Mouse (Mus musculus) hindbrain, embryonic 15.5 days (tissue): ENCODE measurements around the gene Gm10228. TPM values are rescaled to one million over a fixed set of nuclear protein-coding genes. Genes with fewer than 3 reads are reported as not detected.
"Not testable (repeated sequence)": the region's sequence is repeated elsewhere in the genome, so short reads cannot be mapped to it uniquely, and the experiment has no call there.

Experiments used
- ATAC-seq: fragments of 200-750 bp; cut with Nextera tagmentation; 2 replicates; pipeline ENCODE4 v1.8.0; 2017; ENCODE audit warnings: low read depth, moderate number of reproducible peaks, moderate TSS enrichment; ENCODE audit not compliant: low FRiP score
- H3K27ac ChIP-seq: fragments of 300-500 bp; sonication (generic); replicated peaks from 2 replicates; pipeline ENCODE4 v1.5.1; 2015; ENCODE audit warnings: mild to moderate bottlenecking, inconsistent platforms
- H3K27me3 ChIP-seq: fragments of 300-500 bp; sonication (generic); 2 replicates; pipeline ENCODE4 v1.6.1; 2015; ENCODE audit warnings: control low read depth, inconsistent platforms
- H3K36me3 ChIP-seq: fragments of 300-500 bp; sonication (generic); 2 replicates; pipeline ENCODE4 v1.6.1; 2015; ENCODE audit warnings: control low read depth, inconsistent platforms
- H3K4me1 ChIP-seq: fragments of 300-500 bp; sonication (generic); replicated peaks from 2 replicates; pipeline ENCODE4 v1.6.1; 2015; ENCODE audit warnings: control low read depth, inconsistent platforms
- H3K4me2 ChIP-seq: fragments of 300-500 bp; sonication (generic); 2 replicates; pipeline ENCODE4 v1.6.1; 2015; ENCODE audit warnings: moderate library complexity, mild to moderate bottlenecking, inconsistent platforms
- H3K4me3 ChIP-seq: fragments of 300-500 bp; sonication (generic); 2 replicates; pipeline ENCODE4 v1.5.1; 2015; ENCODE audit warnings: mild to moderate bottlenecking, inconsistent platforms
- H3K9ac ChIP-seq: fragments of 300-500 bp; sonication (generic); 2 replicates; pipeline ENCODE4 v1.6.1; 2015; ENCODE audit warnings: inconsistent platforms
- H3K9me3 ChIP-seq: fragments of 300-500 bp; sonication (generic); 2 replicates; pipeline ENCODE4 v1.6.1; 2016; ENCODE audit warnings: control low read depth, inconsistent platforms
- WGBS: fragments of 180-500 bp; shearing (Covaris S2); methylation state at CpG from one replicate; pipeline ENCODE4 v1.1.7; 2015; 5-methylcytosine and 5-hydroxymethylcytosine counted together
- polyA plus RNA-seq: library from polyadenylated mRNA; unstranded; fragments of >200 nt; fragmentation: Nextera tagmentation; extraction: Ambion mirVana; gene quantifications from 2 replicates; pipeline ENCODE4 v1.2.1, GENCODE M21; 2015

Gm10228 gene
- polyA plus RNA-seq = not detected in 2 replicates

- not testable (repeated sequence) for H3K36me3 ChIP-seq, H3K4me3 ChIP-seq, H3K9ac ChIP-seq, H3K27ac ChIP-seq, H3K4me1 ChIP-seq, H3K9me3 ChIP-seq, H3K27me3 ChIP-seq, ATAC-seq, H3K4me2 ChIP-seq
- 91% methylated on average over 2 of the region's 4 CpGs for WGBS
These were observed at the start of gene Gm10228 for GRCm38 (mm10) chr16:89041372-89041771. Gm10228 (minus strand) TSS chr16:89041472.

DNA sequence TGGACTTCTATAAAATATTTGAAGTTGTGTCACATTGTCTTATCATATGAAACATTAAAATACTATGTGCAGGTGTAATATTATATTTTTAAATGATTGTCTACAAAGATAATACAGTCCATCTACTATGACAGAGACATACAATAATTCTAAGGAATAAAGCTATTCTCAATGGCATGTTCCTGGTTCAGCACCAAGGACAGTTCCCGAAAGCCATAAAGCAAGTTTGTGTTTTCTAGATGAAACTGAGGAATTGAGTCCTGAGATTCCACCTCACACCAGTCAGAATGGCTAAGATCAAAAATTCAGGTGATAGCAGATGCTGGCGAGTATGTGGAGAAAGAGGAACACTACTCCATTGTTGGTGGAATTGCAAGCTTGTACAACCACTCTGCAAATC lies 29.8 kb upstream of the Gm10228 start:
- H3K27me3 ChIP-seq, H3K27ac ChIP-seq, H3K4me1 ChIP-seq, H3K36me3 ChIP-seq, H3K4me2 ChIP-seq, H3K4me3 ChIP-seq, H3K9me3 ChIP-seq, ATAC-seq, H3K9ac ChIP-seq: not testable (repeated sequence)
- WGBS = 74% methylated on average over 2 of the region's 2 CpGs

DNA sequence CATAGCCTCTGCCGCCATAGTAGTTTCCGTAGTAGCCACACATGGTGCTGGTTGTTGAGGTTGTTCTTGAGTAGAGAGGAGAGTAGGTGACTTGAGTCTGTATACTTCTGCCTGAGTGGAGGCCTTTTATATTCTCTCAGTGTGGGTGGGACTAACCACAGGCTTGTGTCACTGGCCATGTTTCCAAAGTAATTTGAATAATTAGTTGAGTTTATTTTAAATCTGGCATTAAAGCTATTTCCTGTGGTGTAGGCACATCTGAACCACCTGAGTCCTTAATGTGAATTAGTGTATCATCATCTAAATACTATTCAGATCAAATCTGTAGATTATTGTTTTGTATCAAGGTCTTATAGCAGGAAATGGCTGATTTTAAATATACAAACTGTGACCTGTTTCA lies 22.6 kb upstream of the Gm10228 start, which contains the start of gene 1110025L11Rik:
1110025L11Rik (minus strand) TSS at position 101 of the 400 bp plus-strand sequence.
- H3K9ac ChIP-seq, H3K27me3 ChIP-seq, H3K27ac ChIP-seq, H3K36me3 ChIP-seq, ATAC-seq, H3K4me1 ChIP-seq, H3K9me3 ChIP-seq, H3K4me3 ChIP-seq, H3K4me2 ChIP-seq: not testable (repeated sequence)
- no CpG with 5 or more reads among the region's 2 CpGs for WGBS

DNA sequence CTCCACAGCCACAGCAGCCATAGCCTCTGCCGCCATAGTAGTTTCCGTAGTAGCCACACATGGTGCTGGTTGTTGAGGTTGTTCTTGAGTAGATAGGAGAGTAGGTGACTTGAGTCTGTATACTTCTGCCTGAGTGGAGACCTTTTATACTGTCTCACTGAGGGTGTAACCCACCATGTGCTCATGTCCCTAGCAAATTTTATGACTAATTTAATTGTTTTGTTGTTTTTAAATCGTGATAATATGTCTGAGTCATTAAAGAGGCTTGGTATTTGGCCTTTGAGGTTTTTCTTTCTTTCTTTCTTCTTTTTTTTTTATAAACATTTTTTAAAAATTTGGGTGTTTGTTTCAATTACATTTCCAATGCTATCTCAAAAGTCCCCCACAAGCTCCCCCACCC lies 6.5 kb upstream of the Gm10228 start, which contains the start of gene Krtap6-5:
Krtap6-5 (minus strand) TSS at position 101 of the 400 bp plus-strand sequence.
- H3K4me3 ChIP-seq = no peak within 1 kb of the TSS
- H3K4me1 ChIP-seq = no peaks in the 10 kb centered on the region
- WGBS = 90% methylated on average over 3 of the region's 3 CpGs
- no peak within 1 kb of the TSS for H3K4me2 ChIP-seq
- no peaks in the 10 kb centered on the region for H3K9me3 ChIP-seq
- ATAC-seq = no peak
- no peak within 1 kb of the TSS for H3K27ac ChIP-seq
- no peak within 1 kb of the TSS for H3K9ac ChIP-seq
- H3K27me3 ChIP-seq = no peaks in the 10 kb centered on the region
- H3K36me3 ChIP-seq = no peaks in the 10 kb centered on the region

- not testable (repeated sequence) for H3K27me3 ChIP-seq, ATAC-seq, H3K4me2 ChIP-seq, H3K36me3 ChIP-seq, H3K4me3 ChIP-seq, H3K9me3 ChIP-seq, H3K4me1 ChIP-seq, H3K9ac ChIP-seq, H3K27ac ChIP-seq
- WGBS = 93% methylated on average over 3 of the region's 3 CpGs
These were observed 9.9 kb downstream of the Gm10228 start, which contains the start of gene Krtap6-1 for GRCm38 (mm10) chr16:89031399-89031798. Krtap6-1 (plus strand) TSS chr16:89031699.

DNA sequence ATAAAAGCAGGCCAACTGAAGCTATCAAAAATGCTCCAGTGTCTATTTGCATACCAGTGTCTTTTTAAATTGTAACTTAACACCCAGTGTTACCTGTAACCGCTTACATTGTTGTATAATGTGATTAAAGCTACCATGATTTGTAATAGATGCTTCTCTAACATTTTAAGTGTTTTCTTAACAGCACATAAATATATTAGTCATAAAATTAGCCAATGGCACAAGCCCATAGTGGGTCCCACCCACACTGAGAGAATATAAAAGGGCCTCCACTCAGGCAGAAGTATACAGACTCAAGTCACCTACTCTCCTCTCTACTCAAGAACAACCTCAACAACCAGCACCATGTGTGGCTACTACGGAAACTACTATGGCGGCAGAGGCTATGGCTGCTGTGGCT lies 26.3 kb downstream of the Gm10228 start, which contains the start of gene Gm10229:
Gm10229 (plus strand) TSS at position 301 of the 400 bp plus-strand sequence.
- not testable (repeated sequence) for H3K36me3 ChIP-seq, H3K9ac ChIP-seq, H3K4me3 ChIP-seq, ATAC-seq, H3K4me1 ChIP-seq, H3K27ac ChIP-seq, H3K9me3 ChIP-seq, H3K27me3 ChIP-seq, H3K4me2 ChIP-seq
- WGBS = 93% methylated on average over 3 of the region's 3 CpGs

GRCm38 (mm10) chr16:89013973-89014372 lies 27.3 kb downstream of the Gm10228 start:
- no peak overlapping the region for H3K27ac ChIP-seq
- H3K27me3 ChIP-seq = no peaks in the 10 kb centered on the region
- 95% methylated on average over 3 of the region's 3 CpGs for WGBS
- no peak overlapping the region for H3K4me2 ChIP-seq
- no peak for ATAC-seq
- H3K4me3 ChIP-seq = no peak overlapping the region
- H3K9ac ChIP-seq = no peak overlapping the region
- H3K4me1 ChIP-seq = no peaks in the 10 kb centered on the region
- H3K9me3 ChIP-seq = no peaks in the 10 kb centered on the region
- no peaks in the 10 kb centered on the region for H3K36me3 ChIP-seq

- H3K9me3 ChIP-seq = no peaks in the 10 kb centered on the region
- H3K27ac ChIP-seq = no peak within 1 kb of the TSS
- ATAC-seq = no peak
- no peaks in the 10 kb centered on the region for H3K27me3 ChIP-seq
- no peaks in the 10 kb centered on the region for H3K36me3 ChIP-seq
- no peak within 1 kb of the TSS for H3K4me3 ChIP-seq
- no peaks in the 10 kb centered on the region for H3K4me1 ChIP-seq
- 83% methylated on average over 5 of the region's 5 CpGs for WGBS
- no peak within 1 kb of the TSS for H3K4me2 ChIP-seq
- no peak within 1 kb of the TSS for H3K9ac ChIP-seq
These were observed 30.6 kb downstream of the Gm10228 start, which contains the start of gene Krtap22-2 for GRCm38 (mm10) chr16:89010659-89011058. Krtap22-2 (minus strand) TSS chr16:89010759.

Other genes with a start within 250 kb of the Gm10228 start
- gene Gm20741, start 229.3 kb downstream of the Gm10228 start, polyA plus RNA-seq = not detected in 2 replicates
- not detected in 2 replicates for gene Krtap15, start 221.3 kb downstream of the Gm10228 start, polyA plus RNA-seq
- gene Krtap14, start 215.3 kb downstream of the Gm10228 start, polyA plus RNA-seq = not detected in 2 replicates
- not detected in 2 replicates for gene Krtap19-1, start 172.1 kb downstream of the Gm10228 start, polyA plus RNA-seq
- gene Krtap19-2, start 167.2 kb downstream of the Gm10228 start, polyA plus RNA-seq = not detected in 2 replicates
- not detected in 2 replicates for gene Krtap19-3, start 163.4 kb downstream of the Gm10228 start, polyA plus RNA-seq
- gene Krtap19-4, start 156.4 kb downstream of the Gm10228 start, polyA plus RNA-seq = not detected in 2 replicates
- not detected in 2 replicates for gene Krtap19-5, start 145.0 kb downstream of the Gm10228 start, polyA plus RNA-seq
- gene Krtap19-9b, start 109.2 kb downstream of the Gm10228 start, polyA plus RNA-seq = not detected in 2 replicates
- not detected in 2 replicates for gene Krtap16-3, start 78.6 kb downstream of the Gm10228 start, polyA plus RNA-seq
- not detected in 2 replicates for gene Krtap22-2, start 30.7 kb downstream of the Gm10228 start, polyA plus RNA-seq
- not detected in 2 replicates for gene Gm10229, start 26.2 kb downstream of the Gm10228 start, polyA plus RNA-seq
- gene Krtap6-1, start 9.8 kb downstream of the Gm10228 start, polyA plus RNA-seq = not detected in 2 replicates
- not detected in 2 replicates for gene Krtap6-5, start 6.4 kb upstream of the Gm10228 start, polyA plus RNA-seq
- gene 1110025L11Rik, start 22.5 kb upstream of the Gm10228 start, polyA plus RNA-seq = not detected in 2 replicates
- gene Krtap6-3, start 42.5 kb upstream of the Gm10228 start, polyA plus RNA-seq = not detected in 2 replicates
- not detected in 2 replicates for gene Gm6358, start 99.4 kb upstream of the Gm10228 start, polyA plus RNA-seq
- gene Gm10061, start 109.6 kb upstream of the Gm10228 start, polyA plus RNA-seq = not detected in 2 replicates
- not detected in 2 replicates for gene Gm9789, start 116.5 kb upstream of the Gm10228 start, polyA plus RNA-seq
- not detected in 2 replicates for gene Gm7735, start 128.0 kb upstream of the Gm10228 start, polyA plus RNA-seq
- not detected in 2 replicates for gene 1110057P08Rik, start 133.3 kb upstream of the Gm10228 start, polyA plus RNA-seq
- not detected in 2 replicates for gene Krtap20-2, start 164.4 kb upstream of the Gm10228 start, polyA plus RNA-seq